Mouse (Mus musculus) kidney, postnatal 0 days (tissue): ENCODE measurements around the gene Mt1. TPM values are rescaled to one million over a fixed set of nuclear protein-coding genes. Genes with fewer than 3 reads are reported as not detected.

ENCODE experiments used
- ATAC-seq: fragments of 200-750 bp; cut with Nextera tagmentation; replicated peaks from 2 replicates; pipeline ENCODE4 v1.8.0; 2017; ENCODE audit warnings: low read depth, moderate number of reproducible peaks, moderate TSS enrichment, moderate library complexity; ENCODE audit not compliant: low FRiP score
- DNase-seq: peaks from one replicate; pipeline ENCODE4 v3.0.0-alpha.2; 2016; ENCODE audit warnings: low spot score
- H3K27ac ChIP-seq: fragments of 300-500 bp; sonication (generic); 2 replicates; pipeline ENCODE4 v1.5.1; 2014; ENCODE audit warnings: mild to moderate bottlenecking
- H3K27me3 ChIP-seq: fragments of 300-500 bp; sonication (generic); 2 replicates; pipeline ENCODE4 v1.6.1; 2014; ENCODE audit warnings: low read length, mixed read lengths; ENCODE audit not compliant: insufficient read depth
- H3K36me3 ChIP-seq: fragments of 300-500 bp; sonication (generic); 2 replicates; pipeline ENCODE4 v1.6.1; 2014; ENCODE audit warnings: low read length, mixed read lengths; ENCODE audit not compliant: insufficient read depth
- H3K4me1 ChIP-seq: fragments of 300-500 bp; sonication (generic); replicated peaks from 2 replicates; pipeline ENCODE4 v1.6.1; 2014; ENCODE audit warnings: antibody characterized with exemption, low read length, mixed read lengths; ENCODE audit not compliant: insufficient read depth
- H3K4me2 ChIP-seq: fragments of 300-500 bp; sonication (generic); 2 replicates; pipeline ENCODE4 v1.6.1; 2014; ENCODE audit warnings: mild to moderate bottlenecking, low read length, moderate library complexity, mixed read lengths
- H3K4me3 ChIP-seq: fragments of 300-500 bp; sonication (generic); replicated peaks from 2 replicates; pipeline ENCODE4 v1.5.1; 2014; ENCODE audit warnings: low read depth, low read length
- H3K9ac ChIP-seq: fragments of 300-500 bp; sonication (generic); 2 replicates; pipeline ENCODE4 v1.6.1; 2014; ENCODE audit warnings: low read depth, low read length
- H3K9me3 ChIP-seq: fragments of 300-500 bp; sonication (generic); replicated peaks from 2 replicates; pipeline ENCODE4 v1.6.1; 2016; ENCODE audit warnings: low read length, inconsistent platforms, mixed read lengths
- CTCF ChIP-seq: IDR thresholded peaks from 2 replicates; pipeline ENCODE4 v1.5.1; 2016; ENCODE audit warnings: antibody characterized with exemption, low read depth, mild to moderate bottlenecking, moderate library complexity
- WGBS: fragments of 180-500 bp; shearing (Covaris S2); extraction: QIAGEN DNeasy Blood & Tissue Kit; methylation state at CpG from one replicate; pipeline ENCODE4 v1.1.7; 2014; 5-methylcytosine and 5-hydroxymethylcytosine counted together
- polyA plus RNA-seq: library from polyadenylated mRNA; unstranded; fragments of >200 nt; fragmentation: Nextera tagmentation; extraction: Ambion mirVana; gene quantifications from 2 replicates; pipeline ENCODE4 v1.2.1, GENCODE M21; 2015

The Mt1 gene
- polyA plus RNA-seq, 1 experiment from 2014 or later: 499 TPM

DNA sequence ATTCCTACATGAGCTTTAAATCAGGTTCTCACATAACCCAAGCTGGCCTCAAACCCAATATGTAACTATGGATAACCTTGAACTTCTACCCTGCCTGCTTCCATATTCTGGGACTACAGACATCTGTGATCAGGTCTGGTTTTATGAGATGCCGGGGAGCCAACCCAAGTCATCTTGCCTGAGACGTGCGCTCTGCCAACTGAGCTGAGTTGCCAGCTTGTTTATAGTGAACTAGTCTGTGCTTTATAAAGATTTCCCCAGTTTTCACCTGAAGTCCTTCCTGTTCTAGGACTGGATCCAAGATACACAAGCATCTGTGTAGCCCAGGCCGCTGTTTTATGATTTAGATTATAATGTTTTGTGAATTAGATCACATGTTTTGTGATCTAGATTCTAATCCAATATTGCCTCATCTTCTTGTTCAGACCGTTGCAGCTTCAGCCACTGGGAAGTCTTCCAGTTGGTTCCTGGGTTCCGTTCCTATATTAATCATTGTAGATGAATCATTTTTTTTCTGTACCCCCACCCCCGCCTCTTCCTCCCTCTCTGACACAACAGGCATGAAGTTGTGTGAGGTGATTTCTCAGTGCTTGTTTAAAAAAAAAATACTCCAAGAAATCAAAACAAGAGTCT lies 15.8 kb downstream of the Mt1 start:
- DNase-seq (no peak), ATAC-seq (no peak)
- H3K4me1 ChIP-seq: peaks cover 4% of the 10 kb centered on the region
- no peak overlapping the region for H3K4me3 ChIP-seq
- H3K27me3 ChIP-seq: no peaks in the 10 kb centered on the region
- no peaks in the 10 kb centered on the region for H3K9me3 ChIP-seq
- H3K27ac ChIP-seq: no peak overlapping the region
- H3K9ac ChIP-seq: no peak overlapping the region
- no peak for TF ChIP-seq CTCF
- WGBS: 75% methylated on average over 7 of the region's 7 CpGs
- no peaks in the 10 kb centered on the region for H3K36me3 ChIP-seq
- H3K4me2 ChIP-seq: no peak overlapping the region

DNA sequence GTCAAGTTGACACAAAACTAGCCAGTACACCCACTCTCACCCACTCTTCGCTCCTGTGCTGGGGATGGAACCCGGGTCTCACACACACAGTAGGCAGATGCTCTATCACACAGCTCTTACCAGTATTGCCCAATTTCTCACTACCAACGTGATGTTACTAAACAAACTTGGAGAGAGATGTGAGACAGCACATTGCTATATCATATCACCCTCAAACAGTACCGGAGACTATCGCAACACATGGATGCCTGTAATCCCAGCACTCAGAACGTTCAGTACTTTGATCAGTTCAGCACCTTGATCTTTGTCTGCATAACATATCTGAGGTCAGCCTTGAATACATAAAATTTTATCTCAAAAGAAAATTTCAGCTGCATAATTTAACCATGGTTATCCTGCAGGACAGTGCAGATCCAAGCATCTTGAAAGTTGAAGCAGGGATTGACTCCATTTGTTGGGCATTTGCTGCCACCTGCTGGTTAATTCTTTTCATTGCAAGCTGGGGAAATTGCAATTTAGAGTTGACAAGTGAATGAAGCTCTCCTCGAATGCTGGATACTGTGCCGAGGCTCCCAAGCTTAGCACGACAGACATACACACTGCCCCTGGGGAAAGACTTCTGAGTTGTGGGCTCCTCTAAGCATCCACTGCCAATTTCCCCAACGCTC lies 20.5 kb downstream of the Mt1 start:
- 44% methylated on average over 10 of the region's 10 CpGs for WGBS
- Histone ChIP-seq H3K4me3 (no peak overlapping the region), H3K27ac (no peak overlapping the region), H3K27me3 (no peaks in the 10 kb centered on the region), H3K4me1 (no peaks in the 10 kb centered on the region), H3K4me2 (no peak overlapping the region), H3K9ac (no peak overlapping the region), H3K36me3 (no peaks in the 10 kb centered on the region), H3K9me3 (no peaks in the 10 kb centered on the region)
- peak; percentile 91 for TF ChIP-seq CTCF
- ATAC-seq (peak; percentile 65; the same call in 1 of the 2 replicates), DNase-seq (peak; percentile 80)

DNA sequence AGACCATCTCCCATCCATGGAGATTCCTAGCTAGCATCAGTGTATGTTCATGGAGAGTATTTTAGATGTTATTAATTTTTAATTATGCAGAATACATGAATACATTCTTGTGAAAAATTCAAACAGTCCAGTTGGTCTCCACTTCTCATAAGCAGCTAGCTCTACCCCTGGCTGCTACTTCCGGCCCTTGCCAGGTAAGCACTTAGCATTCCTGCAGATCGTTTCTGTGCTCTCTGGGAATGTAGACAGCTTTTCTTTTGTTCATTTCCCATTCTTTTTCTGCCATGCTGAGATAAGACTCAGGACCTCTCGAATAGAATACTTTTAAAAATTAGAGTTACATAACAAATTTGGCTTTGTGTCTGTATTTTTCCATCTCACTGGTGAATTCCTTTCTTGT lies 25.2 kb downstream of the Mt1 start:
- DNase-seq (no peak), ATAC-seq (no peak)
- WGBS: 73% methylated on average over 3 of the region's 3 CpGs
- Histone ChIP-seq H3K4me1 (no peaks in the 10 kb centered on the region), H3K9me3 (no peaks in the 10 kb centered on the region), H3K9ac (no peak overlapping the region), H3K4me2 (no peak overlapping the region), H3K27me3 (no peaks in the 10 kb centered on the region), H3K4me3 (no peak overlapping the region), H3K36me3 (no peaks in the 10 kb centered on the region), H3K27ac (no peak overlapping the region)
- TF ChIP-seq CTCF: no peak

DNA sequence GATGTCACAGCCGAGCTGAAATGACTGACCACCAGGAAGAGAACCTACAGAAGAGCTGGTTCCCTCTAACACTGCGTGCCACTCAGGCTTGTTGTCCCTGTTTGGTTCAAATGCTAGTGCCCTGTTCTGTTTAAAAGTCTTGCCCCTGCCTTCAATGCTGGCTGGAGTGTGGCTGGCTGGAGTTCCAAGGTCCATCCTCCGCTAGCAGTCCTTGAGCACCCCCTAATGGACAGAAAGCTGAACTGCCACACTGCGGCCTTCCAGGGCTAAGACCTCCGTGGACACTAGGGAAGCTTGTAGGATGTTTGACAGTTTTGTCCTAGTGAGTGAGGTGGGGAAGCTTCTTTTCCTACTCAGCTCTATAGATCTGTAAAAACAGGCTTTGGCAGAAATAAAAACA lies 26.9 kb downstream of the Mt1 start:
- no peak overlapping the region for H3K4me3 ChIP-seq
- WGBS: 16% methylated on average over 5 of the region's 5 CpGs
- H3K36me3 ChIP-seq: no peaks in the 10 kb centered on the region
- DNase-seq: peak; percentile 85
- ATAC-seq: peak; percentile 66; the same call in 1 of the 2 replicates
- H3K4me1 ChIP-seq: no peaks in the 10 kb centered on the region
- no peak overlapping the region for H3K4me2 ChIP-seq
- peak; percentile 96 for TF ChIP-seq CTCF
- H3K27ac ChIP-seq: no peak overlapping the region
- H3K9me3 ChIP-seq: no peaks in the 10 kb centered on the region
- no peaks in the 10 kb centered on the region for H3K27me3 ChIP-seq
- no peak overlapping the region for H3K9ac ChIP-seq

DNA sequence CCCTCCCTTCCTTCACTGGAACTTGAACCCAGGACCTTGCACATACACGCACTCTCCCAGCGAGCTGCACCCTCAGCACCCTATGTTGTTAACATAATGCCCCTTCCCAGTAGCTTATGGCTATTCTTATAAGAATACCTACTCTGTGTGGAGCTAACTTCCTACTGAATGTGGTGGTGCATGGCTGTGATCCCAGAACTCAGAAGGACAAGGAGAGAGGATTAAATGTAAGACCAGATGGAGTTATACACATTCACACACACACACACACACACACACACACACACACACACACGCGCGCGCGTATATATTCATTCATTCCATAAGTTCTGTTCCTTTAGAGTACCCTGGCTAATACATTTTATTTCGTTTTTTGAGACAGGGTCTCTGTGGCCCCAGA lies 27.4 kb downstream of the Mt1 start:
- Histone ChIP-seq H3K4me1 (no peaks in the 10 kb centered on the region), H3K27me3 (no peaks in the 10 kb centered on the region), H3K36me3 (no peaks in the 10 kb centered on the region), H3K4me3 (no peak overlapping the region), H3K4me2 (no peak overlapping the region), H3K9ac (no peak overlapping the region), H3K9me3 (no peaks in the 10 kb centered on the region), H3K27ac (no peak overlapping the region)
- 80% methylated on average over 8 of the region's 8 CpGs for WGBS
- DNase-seq (no peak), ATAC-seq (no peak)
- no peak for TF ChIP-seq CTCF

DNA sequence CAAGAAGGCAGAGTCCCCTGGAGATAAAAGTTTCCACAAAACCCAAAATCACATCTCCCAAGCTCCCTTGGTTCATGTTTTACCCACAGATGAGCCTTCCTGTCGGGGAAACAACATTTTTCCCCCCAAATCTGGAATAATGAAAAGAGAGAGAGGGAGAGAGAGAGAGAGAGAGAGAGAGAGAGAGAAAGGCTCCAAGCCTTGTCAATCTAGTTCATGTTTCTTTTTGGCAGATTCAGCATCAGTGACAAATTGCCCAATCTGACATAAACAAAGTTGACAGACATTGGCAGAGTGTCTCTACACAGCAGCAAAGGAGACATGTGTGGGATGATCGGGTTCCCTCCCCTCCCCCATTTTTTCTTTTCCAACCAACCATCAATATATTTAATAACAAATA lies 28.6 kb downstream of the Mt1 start:
- Histone ChIP-seq H3K4me2 (no peak overlapping the region), H3K4me1 (no peaks in the 10 kb centered on the region), H3K27me3 (no peaks in the 10 kb centered on the region), H3K9me3 (no peaks in the 10 kb centered on the region), H3K36me3 (no peaks in the 10 kb centered on the region), H3K9ac (no peak overlapping the region), H3K27ac (no peak overlapping the region), H3K4me3 (no peak overlapping the region)
- no peak for DNase-seq
- TF ChIP-seq CTCF: no peak
- 70% methylated on average over 2 of the region's 2 CpGs for WGBS
- no peak for ATAC-seq

DNA sequence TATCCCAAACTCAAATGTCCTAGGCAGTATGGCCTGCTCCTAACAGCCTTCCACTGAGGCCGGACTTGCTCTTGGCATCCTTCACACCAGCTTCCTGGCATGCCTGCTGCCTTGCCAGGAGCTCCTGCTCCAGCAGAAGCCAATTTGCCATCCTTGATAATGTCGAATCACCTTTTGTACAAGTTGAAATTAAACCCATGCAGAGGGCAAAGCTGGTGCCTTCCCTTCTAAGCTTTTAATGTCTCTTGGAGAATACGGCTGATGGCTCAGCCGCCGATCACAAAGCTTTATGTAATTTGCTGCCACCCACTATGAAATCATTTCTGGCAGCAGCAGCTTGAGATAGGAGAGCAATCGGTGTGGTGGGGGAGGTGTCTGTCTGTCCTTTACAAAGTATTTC lies 30.8 kb downstream of the Mt1 start:
- Histone ChIP-seq H3K4me1 (no peaks in the 10 kb centered on the region), H3K27me3 (no peaks in the 10 kb centered on the region), H3K9me3 (no peaks in the 10 kb centered on the region), H3K4me3 (no peak overlapping the region), H3K4me2 (no peak overlapping the region), H3K36me3 (no peaks in the 10 kb centered on the region), H3K27ac (no peak overlapping the region), H3K9ac (no peak overlapping the region)
- ATAC-seq (no peak), DNase-seq (no peak)
- WGBS: 81% methylated on average over 6 of the region's 6 CpGs
- TF ChIP-seq CTCF: no peak
